ENCODE assay signal across 8 mouse cellular contexts in the genomic region with DNA sequence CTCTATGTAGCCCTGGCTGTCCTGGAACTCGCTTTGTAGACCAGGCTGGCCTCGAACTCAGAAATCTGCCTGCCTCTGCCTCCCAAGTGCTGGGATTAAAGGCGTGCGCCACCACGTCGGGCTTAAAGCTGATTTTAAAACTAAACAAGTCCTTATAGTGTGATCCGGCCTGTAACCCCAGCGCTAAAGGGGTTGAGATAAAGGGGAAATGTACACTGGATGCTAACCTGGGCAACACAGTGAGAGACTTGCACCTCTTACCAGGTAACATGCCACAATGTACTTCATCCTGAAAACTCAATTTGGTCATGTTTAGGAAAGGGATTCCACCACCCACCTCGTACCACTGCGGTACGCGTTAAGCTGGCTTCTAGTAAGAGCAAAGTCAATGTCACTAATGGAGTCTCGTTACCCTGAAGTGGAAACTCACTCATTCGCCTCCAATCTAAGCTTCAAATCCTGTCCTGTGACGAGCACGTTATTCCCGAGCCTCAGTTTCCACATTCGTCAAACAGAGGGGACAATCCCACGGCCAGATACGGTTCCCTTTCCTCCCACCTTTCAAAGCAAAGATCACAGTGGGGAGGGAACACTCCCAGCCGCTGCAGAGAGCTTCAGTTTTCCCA. TPM values are rescaled to one million over a fixed set of nuclear protein-coding genes. Genes with fewer than 3 reads are reported as not detected.
DNase-seq lines count a peak whose midpoint lies in the region; ATAC-seq and TF ChIP-seq lines count a peak whose summit lies in the region.

No protein-coding gene starts in this region.

- no peak for DNase-seq in kidney, postnatal 0 days (ENCODE audit: low spot score)
- no peak for DNase-seq in kidney, postnatal 14 days
- peak; percentile 22 for DNase-seq in brain, adult 2 months (ENCODE audit: low read depth, low spot score)
- peak; percentile 61 for DNase-seq in hindbrain, embryonic 11.5 days (ENCODE audit: low spot score)
- no peak for DNase-seq in midbrain, embryonic 14.5 days
- DNase-seq in retina, embryonic 14.5 days (ENCODE audit: low spot score) = no peak
- DNase-seq in layer of hippocampus, postnatal 25 days (ENCODE audit: extremely low spot score in 1 of 2, low spot score in 1 of 2) = no peak
- DNase-seq in thymus, postnatal 0 days (ENCODE audit: low spot score) = no peak

- TF ChIP-seq CTCF in kidney, postnatal 0 days (IDR thresholded peaks at IDR 0.05; ENCODE audit: low read depth) = no peak; the same call in 1 of the 2 replicates

- H3K27ac ChIP-seq in kidney, postnatal 0 days = peak overlapping the region; percentile 86; the same call in 1 of the 2 replicates
- peak overlapping the region; percentile 74 for H3K27ac ChIP-seq in hindbrain, embryonic 11.5 days (ENCODE audit: low read depth, low read length)
- H3K27ac ChIP-seq in midbrain, embryonic 14.5 days (replicated peaks; ENCODE audit: low read depth, low read length) = peak overlapping the region; percentile 84; the same call in 1 of the 2 replicates

- no peaks in the 10 kb centered on the region for H3K27me3 ChIP-seq in kidney, postnatal 0 days (ENCODE audit: insufficient read depth, low read length)
- H3K27me3 ChIP-seq in hindbrain, embryonic 11.5 days (ENCODE audit: control insufficient read depth, insufficient read depth, low read length) = no peaks in the 10 kb centered on the region
- no peaks in the 10 kb centered on the region for H3K27me3 ChIP-seq in midbrain, embryonic 14.5 days (ENCODE audit: control insufficient read depth, insufficient read depth, low read length)

- H3K4me2 ChIP-seq in kidney, postnatal 0 days (ENCODE audit: low read length) = peak overlapping the region; percentile 78
- H3K4me2 ChIP-seq in hindbrain, embryonic 11.5 days (replicated peaks; ENCODE audit: low read depth, low read length) = peak overlapping the region; percentile 74
- peak overlapping the region; percentile 89 for H3K4me2 ChIP-seq in midbrain, embryonic 14.5 days (ENCODE audit: low read length)

- H3K4me1 ChIP-seq in kidney, postnatal 0 days (replicated peaks; ENCODE audit: insufficient read depth, low read length) = peaks cover 7% of the 10 kb centered on the region
- H3K4me1 ChIP-seq in hindbrain, embryonic 11.5 days (replicated peaks; ENCODE audit: control insufficient read depth, insufficient read depth, low read length) = peaks cover 11% of the 10 kb centered on the region
- H3K4me1 ChIP-seq in midbrain, embryonic 14.5 days (ENCODE audit: control insufficient read depth, insufficient read depth, low read length) = peaks cover 26% of the 10 kb centered on the region

- ATAC-seq in kidney, postnatal 0 days (replicated peaks; ENCODE audit: low FRiP score, low read depth) = no peak
- ATAC-seq in hindbrain, embryonic 11.5 days (ENCODE audit: low FRiP score) = no peak; the same call in 1 of the 2 replicates
- 0 out of 2 replicates have a peak, but pooled peaks have one; percentile 11 for ATAC-seq in midbrain, embryonic 14.5 days (ENCODE audit: low FRiP score, low TSS enrichment)

- H3K9ac ChIP-seq in kidney, postnatal 0 days (ENCODE audit: low read depth, low read length) = peak overlapping the region; percentile 96
- peak overlapping the region; percentile 86 for H3K9ac ChIP-seq in hindbrain, embryonic 11.5 days (ENCODE audit: low read depth, low read length)
- H3K9ac ChIP-seq in midbrain, embryonic 14.5 days (replicated peaks; ENCODE audit: low read length) = peak overlapping the region; percentile 95

- peak overlapping the region; percentile 96 for H3K4me3 ChIP-seq in kidney, postnatal 0 days (replicated peaks; ENCODE audit: low read depth, low read length)
- H3K4me3 ChIP-seq in hindbrain, embryonic 11.5 days (ENCODE audit: low read depth, low read length) = peak overlapping the region; percentile 93
- peak overlapping the region; percentile 93 for H3K4me3 ChIP-seq in midbrain, embryonic 14.5 days (replicated peaks; ENCODE audit: low read depth, low read length)

- no peaks in the 10 kb centered on the region for H3K36me3 ChIP-seq in kidney, postnatal 0 days (ENCODE audit: insufficient read depth, low read length)
- no peaks in the 10 kb centered on the region for H3K36me3 ChIP-seq in hindbrain, embryonic 11.5 days (ENCODE audit: control insufficient read depth, insufficient read depth, low read length)
- H3K36me3 ChIP-seq in midbrain, embryonic 14.5 days (ENCODE audit: control insufficient read depth, insufficient read depth, low read length) = no peaks in the 10 kb centered on the region

- 32% methylated on average over 21 of the region's 21 CpGs for WGBS in kidney, postnatal 0 days
- WGBS in hindbrain, embryonic 11.5 days = 32% methylated on average over 21 of the region's 21 CpGs
- 32% methylated on average over 21 of the region's 21 CpGs for WGBS in midbrain, embryonic 14.5 days

- no peaks in the 10 kb centered on the region for H3K9me3 ChIP-seq in kidney, postnatal 0 days (replicated peaks; ENCODE audit: low read length)
- no peaks in the 10 kb centered on the region for H3K9me3 ChIP-seq in hindbrain, embryonic 11.5 days (ENCODE audit: control insufficient read depth, low read length)
- no peaks in the 10 kb centered on the region for H3K9me3 ChIP-seq in midbrain, embryonic 14.5 days (ENCODE audit: control insufficient read depth, low read length)

RNA-seq across cellular contexts. Expression of a gene that starts 0.9 kb away (rescaled TPM):
- 20.0 and 20.8 TPM in 2 replicates for polyA plus RNA-seq in kidney, postnatal 0 days (2015; fragmentation: Nextera tagmentation; extraction: Ambion mirVana)
- polyA plus RNA-seq in hindbrain, embryonic 11.5 days (2014; fragmentation: Nextera tagmentation; extraction: Ambion mirVana) = 25.0 and 32.4 TPM in 2 replicates
- polyA plus RNA-seq in midbrain, embryonic 14.5 days (2014; fragmentation: Nextera tagmentation; extraction: Ambion mirVana) = 29.7 and 32.7 TPM in 2 replicates
- 10 to 100 TPM; 88.7 to 98.6 TPM for total RNA-seq in layer of hippocampus, postnatal 25 days (2021)
- polyA plus RNA-seq in thymus, postnatal 0 days (2015; fragmentation: Nextera tagmentation; extraction: Ambion mirVana) = 16.0 and 18.9 TPM in 2 replicates

RNA-seq across cellular contexts. Expression of a gene that starts 14.0 kb away (rescaled TPM):
- polyA plus RNA-seq in kidney, postnatal 0 days (2015; fragmentation: Nextera tagmentation; extraction: Ambion mirVana) = 655 and 681 TPM in 2 replicates
- 619 and 657 TPM in 2 replicates for polyA plus RNA-seq in hindbrain, embryonic 11.5 days (2014; fragmentation: Nextera tagmentation; extraction: Ambion mirVana)
- polyA plus RNA-seq in midbrain, embryonic 14.5 days (2014; fragmentation: Nextera tagmentation; extraction: Ambion mirVana) = 432 and 438 TPM in 2 replicates
- total RNA-seq in layer of hippocampus, postnatal 25 days (2021) = 100 to 1,000 TPM; 433 to 489 TPM
- polyA plus RNA-seq in thymus, postnatal 0 days (2015; fragmentation: Nextera tagmentation; extraction: Ambion mirVana) = 745 and 751 TPM in 2 replicates

RNA-seq across cellular contexts. Expression of a gene that starts 29.7 kb away (rescaled TPM):
- polyA plus RNA-seq in kidney, postnatal 0 days (2015; fragmentation: Nextera tagmentation; extraction: Ambion mirVana) = 2.0 and 2.9 TPM in 2 replicates
- 11.6 and 15.5 TPM in 2 replicates for polyA plus RNA-seq in hindbrain, embryonic 11.5 days (2014; fragmentation: Nextera tagmentation; extraction: Ambion mirVana)
- 32.1 and 35.4 TPM in 2 replicates for polyA plus RNA-seq in midbrain, embryonic 14.5 days (2014; fragmentation: Nextera tagmentation; extraction: Ambion mirVana)
- 100 to 1,000 TPM; 159 to 190 TPM for total RNA-seq in layer of hippocampus, postnatal 25 days (2021)
- 4.3 and 4.9 TPM in 2 replicates for polyA plus RNA-seq in thymus, postnatal 0 days (2015; fragmentation: Nextera tagmentation; extraction: Ambion mirVana)

Comparison
In these comparisons a context has a peak if more than half of its experiments do, and no peak if none do; other contexts are left out.
1. DNase-seq: peak in brain, adult 2 months (single experiment) and hindbrain, embryonic 11.5 days (single experiment); none in kidney, postnatal 0 days (single experiment), kidney, postnatal 14 days (single experiment), midbrain, embryonic 14.5 days (single experiment), retina, embryonic 14.5 days (single experiment), layer of hippocampus, postnatal 25 days (0 of 2) and thymus, postnatal 0 days (single experiment).
2. Peak in every context shown above with its lines, with median percentiles within 50 percentile points of each other: H3K27ac ChIP-seq, H3K4me2 ChIP-seq, H3K4me3 ChIP-seq and H3K9ac ChIP-seq.